Mouse (Mus musculus) cerebellum, adult 11-12 months (tissue): ENCODE measurements at regions not wholly inside any gene's neighbourhood (a gene's known extent, or its start where the extent isn't known, plus 50 kb on each side); places are given as distances from the start of the nearest gene placed in this dataset.

Experiments used
- DNase-seq: peaks from one replicate; pipeline ENCODE4 v3.0.0; 2022

- no peak for DNase-seq
These were observed 381.3 kb downstream of the Nup35 start for GRCm38 (mm10) chr2:80998296-80998695.

GRCm38 (mm10) chr2:81007071-81007470 is 390.0 kb downstream of the Nup35 start:
- no peak for DNase-seq

- DNase-seq = no peak
These were observed 406.6 kb downstream of the Nup35 start for GRCm38 (mm10) chr2:81023620-81024019.
